Mouse (Mus musculus): Measurements from ENCODE around the gene Dock2.
A peak's percentile ranks its signal among the peaks of the same experiment; 100 is the strongest.

The Dock2 gene

DNA sequence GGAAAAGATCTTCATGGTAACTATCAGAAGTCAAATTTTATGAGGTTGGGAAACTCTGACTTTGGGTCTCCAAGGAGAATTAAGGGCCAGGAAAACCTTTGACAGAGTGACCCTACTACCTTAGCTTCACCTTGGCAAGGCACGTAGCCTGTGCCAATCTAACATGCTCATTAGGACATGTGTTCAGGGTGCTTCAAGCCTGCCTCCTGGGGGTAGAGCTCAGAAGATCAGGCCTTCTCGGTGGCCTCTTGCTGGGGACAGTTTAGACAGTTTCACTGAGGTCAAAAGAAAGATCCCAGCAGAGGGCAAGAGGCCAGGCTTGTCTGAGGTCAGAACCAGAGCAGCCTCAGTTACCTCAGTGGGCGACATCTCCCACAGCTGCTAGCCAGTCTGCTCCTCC, 590.0 kb downstream of the Dock2 start:
- DNase-seq (ENCODE audit: low spot score), result no peak

DNA sequence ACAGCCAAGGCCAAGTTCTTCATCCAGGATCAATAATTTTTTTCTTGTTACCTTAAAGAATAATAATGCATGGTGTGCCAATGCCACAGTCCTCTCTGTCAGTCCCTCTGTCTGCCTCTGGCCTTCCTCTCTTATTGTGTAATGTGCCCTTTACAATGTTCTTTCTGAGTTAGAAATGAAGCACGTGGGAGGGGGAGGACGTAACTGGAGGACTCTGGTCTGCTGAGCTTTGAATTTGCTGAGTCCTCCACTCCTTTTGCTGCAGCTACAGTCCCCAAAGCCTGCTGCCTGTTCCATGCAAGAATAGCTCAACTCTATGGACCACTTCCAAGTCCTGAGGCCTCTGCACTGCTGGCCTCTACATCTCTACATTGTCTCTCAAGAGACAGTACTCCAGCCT, 599.4 kb downstream of the Dock2 start:
- no peak for DNase-seq (ENCODE audit: low spot score)

GRCm38 (mm10) chr11:34181214-34182117, 602.2 kb downstream of the Dock2 start:
- DNase-seq (ENCODE audit: low spot score), result peak; percentile 23

- no peak for DNase-seq (ENCODE audit: low spot score)
Measured at GRCm38 (mm10) chr11:34178752-34179151, 604.9 kb downstream of the Dock2 start.
